Mouse (Mus musculus): ENCODE measurements around the gene Ubxn7.

The Ubxn7 gene

DNA sequence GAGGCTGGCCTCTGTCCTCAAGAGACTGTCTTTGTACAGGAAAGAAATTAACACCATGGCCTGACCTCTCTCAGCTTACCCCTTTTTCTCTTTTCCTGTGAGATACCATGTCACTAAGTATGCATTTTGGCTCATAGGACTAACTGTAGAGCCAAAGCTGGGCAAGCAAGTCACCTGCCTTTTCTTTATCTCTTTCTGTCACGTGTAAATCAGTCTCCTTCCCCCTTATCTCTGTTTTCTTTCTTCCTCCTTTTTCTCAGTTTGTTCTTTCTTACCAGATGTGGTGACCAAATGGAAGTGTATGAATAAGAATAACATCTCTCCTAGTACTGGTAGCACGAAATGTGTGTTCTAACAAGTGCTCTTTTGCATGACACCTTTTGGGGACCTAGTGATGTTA is 52.8 kb downstream of the Ubxn7 start:
- peak; percentile 10 for DNase-seq

DNA sequence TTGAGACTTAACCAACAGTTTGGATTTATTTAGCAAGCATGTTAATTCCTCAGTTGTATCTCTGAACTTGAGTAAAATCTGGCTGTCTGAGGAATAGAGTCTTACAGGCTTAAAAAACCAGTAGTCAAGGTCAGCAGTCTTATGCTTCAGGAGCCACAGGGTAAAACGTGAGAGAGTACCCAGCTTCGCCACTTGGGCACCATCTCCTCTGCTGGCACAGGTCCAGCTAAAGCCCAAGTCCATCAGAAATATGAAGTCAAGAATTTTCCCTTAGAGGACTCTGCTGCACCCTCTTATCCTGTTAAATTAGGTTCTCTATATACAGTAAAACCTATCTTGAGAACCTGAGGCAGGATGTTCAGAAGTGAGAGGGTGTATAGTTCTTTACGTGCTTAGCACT is 54.8 kb downstream of the Ubxn7 start:
- DNase-seq, result peak; percentile 30

DNA sequence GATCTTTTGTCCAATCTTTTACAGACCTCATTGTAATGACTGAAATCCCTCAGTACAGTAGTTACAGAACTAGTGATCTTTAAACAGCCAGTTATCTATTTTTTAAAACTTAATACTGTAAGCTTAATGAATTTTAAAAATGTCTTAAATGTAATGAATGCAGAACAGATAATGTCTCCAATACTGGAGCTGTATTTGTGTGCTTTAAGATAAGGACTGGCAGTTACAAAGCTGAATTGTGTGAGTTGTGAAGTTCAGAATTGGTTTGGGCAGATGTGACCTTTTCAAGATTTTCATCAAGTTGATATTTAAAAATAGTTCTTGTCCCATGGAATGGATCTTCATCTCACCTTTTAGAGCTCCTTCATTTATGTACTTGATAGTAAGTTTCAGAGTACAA is 57.0 kb downstream of the Ubxn7 start:
- DNase-seq, result no peak

DNA sequence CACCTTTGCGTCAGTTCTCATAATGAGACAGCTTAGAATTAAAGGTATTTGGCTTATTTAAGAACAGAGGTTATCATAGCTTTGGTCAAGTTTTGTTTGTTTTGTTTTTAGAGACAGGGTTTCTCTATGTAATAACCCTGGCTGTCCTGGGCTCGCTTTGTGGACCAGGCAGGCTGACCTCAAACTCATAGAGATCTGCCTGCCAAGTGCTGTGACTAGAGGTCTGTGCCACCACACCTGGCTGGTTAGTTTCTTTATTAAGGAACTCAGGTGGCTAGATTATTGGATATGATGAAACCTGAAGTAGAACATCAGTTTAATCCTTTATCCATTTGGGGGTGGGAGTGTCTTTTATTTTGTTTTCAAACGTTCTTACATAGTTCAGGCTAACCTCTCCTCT is 57.8 kb downstream of the Ubxn7 start:
- peak; percentile 61 for DNase-seq

DNA sequence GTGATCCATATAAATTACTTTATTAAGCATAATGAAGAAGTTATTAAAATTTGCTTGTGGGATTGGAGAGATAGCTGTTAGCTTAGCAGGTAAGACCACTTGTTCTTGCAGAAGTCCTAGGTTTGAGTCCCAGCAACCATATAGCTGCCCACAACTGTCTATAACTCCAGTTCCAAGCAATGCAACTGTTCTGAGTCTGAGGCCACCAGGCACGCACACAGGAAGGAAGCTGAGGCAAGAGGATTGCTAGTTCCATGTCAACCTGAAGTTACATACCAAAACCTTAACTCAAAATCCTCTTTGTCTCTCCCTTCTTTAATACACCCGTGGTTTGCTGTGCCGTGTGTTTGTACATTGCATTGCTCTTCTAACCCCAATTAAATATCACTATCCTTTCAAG is 58.8 kb downstream of the Ubxn7 start:
- peak; percentile 6 for DNase-seq

DNA sequence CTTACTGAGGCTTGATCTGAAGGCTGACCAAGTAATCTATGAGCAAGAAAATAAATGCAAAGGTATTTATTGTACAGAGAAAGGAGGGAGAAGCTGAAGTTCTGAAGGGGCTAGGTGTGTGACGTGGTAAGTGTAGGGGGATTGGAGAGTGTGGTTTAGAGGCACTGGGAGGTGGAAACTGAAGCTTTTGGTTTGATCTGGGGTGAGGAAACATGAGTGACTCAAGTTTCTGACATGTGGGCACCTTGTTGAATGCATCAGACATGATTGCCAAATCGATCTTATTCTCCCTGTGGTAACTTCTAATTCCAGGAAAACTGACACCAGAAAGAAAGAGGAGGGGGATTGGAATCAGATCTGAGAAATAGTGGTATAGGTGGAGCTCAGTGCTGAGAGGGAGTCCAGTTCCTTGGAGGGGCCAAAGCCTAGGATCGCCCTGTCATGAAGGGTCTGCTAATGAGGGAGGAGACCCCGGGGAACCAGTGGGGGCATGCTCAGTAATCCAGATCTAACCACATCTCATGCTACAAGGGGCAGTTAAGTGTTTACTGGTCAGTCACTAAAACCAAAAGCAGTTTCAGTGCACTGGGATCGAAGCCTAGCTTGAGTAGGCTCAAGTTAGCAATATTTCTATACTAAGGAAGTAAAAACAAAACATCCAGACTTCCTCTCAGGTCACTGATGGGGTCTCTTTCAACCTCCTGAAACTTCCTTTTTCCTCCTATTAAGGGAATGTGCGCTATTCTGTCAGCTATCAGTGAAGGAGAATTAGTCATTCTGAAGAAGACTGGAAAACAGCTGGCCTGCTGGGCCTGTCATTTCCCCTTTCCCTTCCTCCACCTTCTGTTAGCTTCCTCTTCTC is 63.9 kb downstream of the Ubxn7 start:
- DNase-seq, result no peak

DNA sequence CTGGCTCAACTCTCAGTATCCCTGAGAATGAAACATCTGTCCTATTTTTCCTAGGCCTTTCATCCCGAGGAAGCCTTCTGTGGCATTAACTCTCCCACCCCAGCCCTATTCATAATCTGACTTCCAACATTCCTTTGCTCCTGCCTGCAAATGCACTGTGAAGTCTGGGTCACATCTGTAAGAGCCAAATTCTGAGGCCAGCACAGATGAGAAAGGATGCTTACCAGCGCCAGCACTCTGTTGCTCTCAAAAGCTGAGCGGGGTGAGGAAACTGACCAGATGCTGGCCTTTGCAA is 64.4 kb downstream of the Ubxn7 start:
- peak; percentile 94 for DNase-seq

DNA sequence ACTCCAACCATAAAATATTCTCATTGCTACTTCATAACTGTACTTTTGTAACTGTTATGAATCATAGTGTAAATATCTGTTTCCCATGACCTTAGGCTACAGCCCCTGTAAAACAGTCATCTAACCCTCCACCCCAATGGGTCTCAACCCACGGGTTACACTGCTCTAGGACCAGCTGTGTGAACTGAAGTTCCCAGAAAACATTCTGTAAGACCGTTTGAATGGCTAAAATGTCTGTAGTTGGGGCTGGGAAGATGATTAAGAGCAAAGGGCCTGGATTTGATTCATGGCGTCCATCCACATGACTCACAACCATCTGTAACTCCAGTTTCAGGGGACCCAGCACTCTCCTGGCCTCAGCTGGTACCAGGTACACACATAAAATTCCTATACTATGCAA is 66.1 kb downstream of the Ubxn7 start:
- DNase-seq, result peak; percentile 62

DNA sequence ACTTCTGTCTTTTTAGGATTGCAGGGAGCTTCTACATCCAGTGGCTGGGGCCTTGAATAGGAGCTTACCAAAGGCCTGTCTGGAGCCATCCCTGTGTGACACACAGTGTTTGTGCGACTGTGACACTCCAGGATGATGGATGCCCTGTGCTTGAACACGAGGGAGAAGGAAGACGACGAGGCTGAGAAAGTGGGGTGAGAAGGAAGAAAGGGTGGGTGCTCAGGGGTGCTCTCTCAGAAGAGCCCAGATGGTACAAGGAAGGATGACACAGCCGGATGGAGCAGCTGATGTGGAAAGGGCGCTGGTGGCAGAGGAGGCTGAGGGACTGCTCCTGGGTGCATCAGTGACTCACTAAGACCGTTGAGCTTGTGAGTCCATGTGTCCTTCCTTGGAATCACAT is 68.2 kb downstream of the Ubxn7 start, which contains the start of gene Tm4sf19:
Gene Tm4sf19, plus strand, starts transcription at position 240 of the 400 bp plus-strand sequence.
- DNase-seq, result peak; percentile 88

DNA sequence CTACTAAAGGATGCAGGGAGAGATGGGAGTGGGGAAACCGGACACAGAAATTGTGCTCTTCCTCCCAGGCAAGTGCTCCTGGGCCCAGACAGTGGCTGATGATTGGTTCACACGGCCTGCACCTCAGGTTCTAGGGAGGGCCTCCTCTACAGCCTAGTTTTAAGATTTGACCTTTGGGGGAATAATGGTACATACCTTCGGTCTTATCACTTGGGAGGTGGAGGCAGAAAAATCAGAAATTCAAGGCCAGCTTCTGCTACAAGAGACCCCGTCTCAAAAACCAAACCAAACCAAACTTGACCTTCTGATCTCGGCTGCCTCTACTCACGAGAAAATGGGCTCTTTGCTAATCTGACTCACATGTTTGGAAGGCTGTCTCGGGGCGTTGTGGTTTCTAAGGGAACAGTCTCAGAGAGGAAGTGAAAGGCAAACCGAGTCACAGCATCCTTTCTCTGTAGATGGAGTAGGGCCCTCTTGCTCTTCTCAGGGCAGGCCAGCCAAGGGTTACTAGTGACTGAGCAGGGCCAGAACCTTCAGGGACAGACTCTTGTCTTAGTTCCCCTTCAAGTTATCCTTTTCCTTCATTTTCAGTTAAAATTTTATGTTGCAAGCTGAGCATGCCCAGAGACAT is 69.4 kb downstream of the Ubxn7 start:
- peak; percentile 94 for DNase-seq

DNA sequence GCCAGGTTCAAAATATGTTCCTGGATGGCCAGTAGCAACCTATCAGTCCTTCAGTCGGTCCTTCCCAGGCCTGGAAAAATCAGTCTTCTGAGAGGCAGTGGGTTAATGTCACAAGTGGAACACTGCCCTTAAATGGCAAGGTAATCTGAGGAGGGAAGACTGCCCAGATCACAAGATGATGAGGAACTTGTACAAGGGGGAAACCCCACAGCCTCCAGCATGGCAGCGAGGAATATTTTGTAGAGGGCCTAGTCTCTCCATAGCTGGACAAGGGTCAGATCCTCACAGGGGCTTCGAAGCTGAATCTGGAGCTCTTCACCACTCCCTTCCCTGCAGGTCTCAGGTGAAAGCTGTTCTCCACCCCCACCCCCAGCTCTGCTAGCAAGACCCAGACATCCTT is 70.8 kb downstream of the Ubxn7 start:
- DNase-seq, result peak; percentile 89

DNA sequence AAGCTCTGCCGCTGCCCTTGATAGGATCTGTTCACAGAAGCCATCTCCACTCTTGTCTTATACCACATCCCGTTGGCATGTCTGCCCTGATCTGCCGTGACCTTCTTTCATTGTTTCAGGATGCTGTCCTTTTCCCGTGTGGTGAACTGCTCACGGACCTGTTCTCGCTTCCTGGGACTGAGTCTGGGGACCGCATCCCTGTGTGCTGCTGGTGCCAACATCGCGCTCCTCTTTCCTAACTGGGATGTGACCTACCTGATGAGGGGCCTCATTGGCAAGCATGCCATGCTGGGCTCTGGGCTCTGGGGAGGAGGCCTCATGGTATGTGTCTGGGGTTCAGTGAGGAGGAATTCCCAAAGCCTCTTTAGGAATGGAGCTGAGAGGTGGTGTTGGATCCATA is 73.7 kb downstream of the Ubxn7 start:
- peak; percentile 74 for DNase-seq

DNA sequence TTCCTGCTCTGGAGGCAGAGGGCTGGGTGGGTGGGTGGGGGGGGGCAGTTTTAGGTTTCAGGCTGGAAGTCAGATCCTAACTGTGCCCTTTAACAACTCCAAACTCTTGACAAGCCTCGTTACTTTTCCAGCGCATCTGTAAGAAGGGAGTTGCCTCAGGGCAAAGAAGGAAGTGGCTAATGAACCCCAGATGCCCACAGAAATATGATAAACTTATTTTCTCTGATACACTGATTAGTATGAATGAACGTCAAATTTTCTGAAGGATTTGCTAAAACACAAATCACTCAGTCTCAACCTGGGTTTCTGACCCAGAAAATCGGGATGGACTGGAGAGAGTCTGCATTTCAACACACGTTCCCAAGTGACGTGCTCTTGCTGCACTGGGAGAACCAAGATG is 74.6 kb downstream of the Ubxn7 start:
- peak; percentile 28 for DNase-seq

DNA sequence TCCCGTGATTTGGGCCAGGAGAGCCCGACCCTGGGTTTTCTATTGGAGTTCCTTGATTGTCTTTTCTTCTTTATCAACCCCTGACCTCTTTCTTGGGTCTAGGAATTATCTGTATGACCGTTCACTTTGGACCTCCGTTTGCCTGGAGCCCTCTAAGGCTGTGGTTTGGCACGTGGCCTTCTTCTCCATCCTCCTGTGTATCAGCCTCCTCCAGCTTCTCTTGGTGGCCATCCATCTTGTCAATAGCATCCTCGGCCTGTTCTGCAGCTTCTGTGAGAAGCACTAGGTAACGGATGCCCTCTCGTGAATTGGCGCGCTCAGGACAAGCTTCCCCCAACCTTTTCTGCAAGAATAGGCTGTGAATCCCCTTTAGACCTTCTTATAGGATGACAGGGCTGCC is 75.7 kb downstream of the Ubxn7 start:
- peak; percentile 39 for DNase-seq

DNA sequence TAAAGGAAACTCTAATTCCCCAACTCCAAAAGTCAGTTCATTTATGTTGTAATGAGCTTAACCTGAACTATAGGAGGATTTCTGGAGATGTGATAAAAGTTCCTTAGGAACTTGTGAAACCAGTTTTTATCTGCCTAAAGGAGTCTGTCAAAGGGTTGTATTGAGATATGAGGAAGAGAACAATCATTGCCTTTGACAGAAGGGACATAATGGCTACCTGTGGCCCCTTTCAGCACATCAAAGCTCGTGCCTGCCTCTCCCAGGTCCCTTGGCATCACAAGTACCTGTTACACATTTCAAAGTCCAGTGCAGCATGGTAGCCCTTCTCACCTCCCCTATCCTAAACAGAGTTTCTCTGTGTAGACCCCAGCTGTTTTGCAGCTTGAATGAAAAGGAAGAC is 85.4 kb downstream of the Ubxn7 start:
- DNase-seq, result no peak

DNA sequence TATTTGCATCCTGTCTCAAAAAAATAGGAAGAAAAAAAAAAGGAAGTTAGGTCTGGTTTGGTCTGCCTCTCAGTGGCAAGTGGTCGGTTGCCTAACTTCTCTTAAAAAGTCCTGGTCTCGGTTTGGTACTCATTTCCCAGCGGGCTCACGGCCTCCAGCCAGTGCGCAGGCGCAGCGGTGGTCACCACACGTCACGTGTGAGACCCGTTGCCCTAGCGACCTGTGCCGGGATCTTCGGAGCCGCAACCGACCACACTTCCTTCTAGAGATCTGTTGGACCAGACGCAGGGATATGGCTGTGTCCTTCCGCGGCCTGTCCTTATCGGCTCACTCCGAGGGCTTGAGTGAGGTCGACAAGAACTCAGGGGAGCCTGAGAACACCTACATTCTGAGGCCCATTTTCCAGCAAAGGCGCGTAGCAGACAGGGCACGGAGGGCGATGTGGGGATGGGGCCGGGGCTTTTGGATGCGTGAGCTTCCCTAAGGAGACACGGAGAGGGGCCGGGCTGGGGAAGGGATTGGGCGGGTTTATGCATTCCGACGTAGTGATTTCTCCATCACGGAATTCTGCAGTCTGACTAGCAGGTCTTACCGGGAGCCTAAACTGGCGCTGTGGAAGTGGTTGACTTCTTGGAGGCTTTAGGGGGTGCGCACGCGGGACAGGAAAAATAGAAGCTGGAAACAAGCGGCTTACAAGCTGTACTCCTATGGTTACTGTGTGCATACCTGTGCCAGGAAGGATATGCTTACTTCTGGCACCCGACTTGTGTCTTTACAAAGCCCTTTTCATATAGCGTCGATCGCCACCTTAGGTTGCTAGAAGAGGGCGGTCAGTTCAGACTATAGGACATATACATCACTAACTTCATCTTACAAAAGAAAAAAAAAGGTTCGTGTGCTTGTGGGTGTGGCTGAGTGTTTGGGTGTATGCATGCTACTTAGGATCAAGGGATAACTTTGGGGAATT is 87.7 kb downstream of the Ubxn7 start, which contains the start of gene Tctex1d2:
Gene Tctex1d2, plus strand, starts transcription at position 186 of the 967 bp plus-strand sequence.
- peak; percentile 100 for DNase-seq

DNA sequence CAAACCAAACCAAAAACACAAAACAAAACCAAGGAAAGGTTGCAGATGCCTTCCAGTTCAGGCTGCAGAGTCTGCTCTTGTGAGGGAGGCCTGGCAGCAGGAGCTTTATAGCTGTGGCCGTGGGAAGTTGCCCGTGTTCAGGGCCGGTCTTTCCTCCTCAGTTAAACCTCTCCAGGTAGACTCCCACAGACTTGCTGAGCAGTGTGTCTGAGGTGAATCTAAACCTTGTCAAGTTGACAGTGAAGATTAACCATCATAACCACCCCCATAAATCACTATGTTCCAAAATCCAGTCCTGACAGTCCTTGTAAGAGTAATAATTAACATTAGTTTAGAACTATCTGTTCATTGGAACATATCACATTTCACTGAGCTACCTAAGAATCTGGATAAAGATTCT is 95.4 kb downstream of the Ubxn7 start:
- DNase-seq, result no peak

DNA sequence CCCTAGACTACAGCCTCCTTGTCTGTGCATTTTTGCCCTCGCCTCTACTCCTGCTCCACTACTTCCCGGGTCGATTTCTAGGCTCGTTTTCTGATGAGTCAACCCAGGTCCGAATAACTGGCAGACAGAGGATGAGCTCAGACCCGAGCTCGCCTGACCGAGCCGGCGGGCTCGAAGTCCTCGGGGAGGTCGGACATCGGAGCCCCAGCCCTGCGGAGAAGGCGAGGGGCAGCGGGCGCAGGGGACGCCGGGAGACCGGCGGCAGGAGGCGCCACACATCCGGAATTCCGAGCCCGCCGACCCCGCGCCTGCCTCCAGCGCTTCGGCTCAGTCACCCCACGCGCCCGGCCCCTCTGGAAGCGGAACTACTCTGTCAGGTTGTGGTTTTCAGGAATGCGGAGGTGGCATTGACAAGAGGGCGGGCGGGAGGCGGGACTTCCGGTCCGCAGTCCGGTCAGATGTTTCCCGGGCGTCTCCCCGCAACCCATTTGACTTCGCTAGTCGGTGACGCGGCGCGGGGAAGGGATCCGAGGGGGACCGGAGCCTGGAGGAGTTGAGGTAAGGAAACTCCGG is 98.5 kb downstream of the Ubxn7 start, which contains the start of gene Pcyt1a:
Gene Pcyt1a, plus strand, starts transcription at position 448 of the 573 bp plus-strand sequence.
- DNase-seq, result peak; percentile 100

DNA sequence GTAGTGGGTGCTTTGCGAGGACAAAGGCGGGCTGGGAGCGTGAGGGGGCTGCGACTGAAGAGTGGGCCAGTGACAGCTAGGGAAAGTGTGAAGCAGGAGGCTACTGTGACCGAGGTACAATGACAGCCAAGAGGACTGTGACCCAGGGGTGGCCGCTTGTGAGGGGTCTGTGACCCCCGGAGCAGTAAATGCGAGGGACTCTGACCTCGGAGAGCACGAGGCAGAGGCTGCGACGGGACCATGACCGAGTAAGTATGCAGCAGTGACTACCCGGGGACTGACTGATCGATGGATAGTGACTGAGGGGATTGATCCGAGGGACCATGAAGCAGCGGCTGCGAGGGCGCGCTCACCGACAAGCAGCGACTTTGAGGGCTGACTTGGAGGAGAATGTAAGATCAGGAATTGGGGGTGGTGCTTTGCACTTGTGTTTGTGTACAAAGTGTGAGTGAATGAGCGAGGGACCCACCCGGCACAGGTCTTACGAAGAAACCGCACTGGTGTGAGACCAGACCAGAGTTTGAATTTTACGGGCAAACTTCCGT is 99.1 kb downstream of the Ubxn7 start:
- no peak for DNase-seq

DNA sequence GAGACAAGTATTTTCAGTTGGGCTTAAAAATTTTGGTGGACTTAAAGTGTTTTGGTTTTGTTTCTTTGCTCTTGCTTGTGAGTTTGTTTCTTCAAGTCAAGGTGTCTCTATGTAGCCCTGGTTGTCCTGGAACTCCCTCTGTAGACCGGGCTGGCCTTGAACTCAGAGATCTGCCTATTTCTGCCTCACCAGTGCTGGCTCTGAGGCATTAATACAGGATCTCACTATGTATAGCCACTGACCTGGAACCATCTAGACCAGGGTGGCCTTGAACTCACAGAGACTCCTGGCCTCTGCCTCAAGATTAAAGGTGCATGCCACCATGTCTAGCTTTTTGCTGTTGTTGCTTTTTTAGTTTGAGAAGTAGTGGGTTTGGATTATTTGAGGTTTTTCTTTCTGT is 99.9 kb downstream of the Ubxn7 start:
- DNase-seq, result peak; percentile 88

DNA sequence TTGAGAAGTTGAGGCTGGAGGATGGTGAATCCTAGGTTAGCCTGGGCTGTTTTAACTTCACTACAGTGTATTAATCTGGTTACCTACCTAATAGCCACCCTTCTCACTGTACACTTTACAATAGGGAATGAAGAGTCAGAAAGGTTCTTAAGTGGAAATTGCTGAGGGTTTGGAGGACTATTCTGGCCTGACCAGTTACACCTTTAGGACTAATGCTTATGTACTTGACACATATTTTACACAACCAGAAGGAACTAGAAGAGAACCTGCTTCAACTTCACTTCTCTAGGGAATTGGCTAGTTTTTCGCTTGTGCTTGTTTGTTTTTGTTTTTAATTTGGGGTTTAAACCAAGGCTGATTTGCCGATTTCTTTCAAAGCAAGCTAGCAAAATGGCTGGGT is 101.1 kb downstream of the Ubxn7 start:
- no peak for DNase-seq

DNA sequence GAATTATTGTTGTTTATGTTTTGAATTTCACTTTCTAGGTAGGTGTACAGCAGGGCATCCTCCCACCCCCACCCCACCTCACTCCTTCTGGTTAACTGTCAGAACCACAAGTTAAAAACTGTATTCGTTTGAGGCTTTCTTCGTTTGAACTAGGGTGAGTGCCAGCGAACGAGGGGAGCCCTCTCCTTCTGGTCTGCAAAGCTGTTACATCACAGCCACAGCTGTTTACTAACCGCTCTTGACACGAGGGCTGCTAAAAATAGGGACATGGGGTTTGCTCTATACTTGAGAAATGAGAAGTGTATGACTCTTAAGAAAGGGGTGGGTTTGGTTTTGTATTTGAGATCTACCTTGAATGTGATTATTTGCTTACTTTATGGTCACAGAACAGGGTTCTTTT is 102.0 kb downstream of the Ubxn7 start:
- peak; percentile 98 for DNase-seq

DNA sequence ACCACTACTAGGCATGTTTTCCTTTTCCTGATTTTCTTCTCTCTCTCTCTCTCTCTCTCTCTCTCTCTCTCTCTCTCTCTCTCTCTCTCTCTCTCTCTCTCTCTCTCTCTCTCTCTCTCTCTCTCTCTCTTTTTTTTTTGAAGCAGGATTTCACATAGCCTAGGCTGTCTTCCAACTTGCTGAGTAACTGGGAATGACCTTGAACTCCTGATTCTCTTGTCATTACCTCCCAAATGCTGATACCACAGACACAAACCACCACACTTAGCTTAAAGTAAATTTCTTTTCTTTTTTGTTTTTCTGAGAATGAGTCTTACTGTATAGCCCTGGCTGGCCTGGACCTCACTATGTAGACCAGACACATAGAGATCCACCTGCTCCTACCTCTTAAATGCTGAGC is 102.6 kb downstream of the Ubxn7 start:
- no peak for DNase-seq
